Mouse (Mus musculus) lung, adult 2 months (tissue): Measurements from ENCODE around the gene Pheta2. TPM values are rescaled to one million over a fixed set of nuclear protein-coding genes. Genes with fewer than 3 reads are reported as not detected.

ENCODE experiments used
- polyA plus RNA-seq: library from polyadenylated mRNA; depleted of rRNA; stranded (reverse); fragments of >200 nt; gene quantifications from 2 replicates; pipeline ENCODE4 v1.2.3, GENCODE M21; 2012; rRNA removed

Gene Pheta2
- polyA plus RNA-seq, 1 experiment, result 2.4 TPM

Other genes with a start within 250 kb of the Pheta2 start
- 7.9 and 10.9 TPM in 2 replicates for gene Ccdc134, start 211.0 kb upstream of the Pheta2 start, polyA plus RNA-seq
- 261 and 292 TPM in 2 replicates for gene Srebf2, start 191.8 kb upstream of the Pheta2 start, polyA plus RNA-seq
- gene Shisa8, start 126.1 kb upstream of the Pheta2 start, polyA plus RNA-seq, result 0.40 and 1.00 TPM in 2 replicates
- gene Tnfrsf13c, start 114.6 kb upstream of the Pheta2 start, polyA plus RNA-seq, result 4.4 and 4.9 TPM in 2 replicates
- 1.8 and 3.4 TPM in 2 replicates for gene Cenpm, start 94.2 kb upstream of the Pheta2 start, polyA plus RNA-seq
- not detected in 2 replicates for gene 1500009C09Rik, start 86.5 kb upstream of the Pheta2 start, polyA plus RNA-seq
- 3.9 and 4.6 TPM in 2 replicates for gene Sept3, start 64.0 kb upstream of the Pheta2 start, polyA plus RNA-seq
- gene Wbp2nl, start 40.0 kb upstream of the Pheta2 start, polyA plus RNA-seq, result not detected in 2 replicates
- gene Naga, start within 50 bp of the Pheta2 start, polyA plus RNA-seq, result 167 and 189 TPM in 2 replicates
- 189 and 202 TPM in 2 replicates for gene Smdt1, start within 50 bp of the Pheta2 start, polyA plus RNA-seq
- 183 and 193 TPM in 2 replicates for gene Ndufa6, start 15.4 kb downstream of the Pheta2 start, polyA plus RNA-seq
- gene Cyp2d22, start 41.3 kb downstream of the Pheta2 start, polyA plus RNA-seq, result 84.6 and 90.2 TPM in 2 replicates
- gene Cyp2d11, start 55.1 kb downstream of the Pheta2 start, polyA plus RNA-seq, result not detected in 2 replicates
- 0.43 and 0.65 TPM in 2 replicates for gene Cyp2d10, start 68.3 kb downstream of the Pheta2 start, polyA plus RNA-seq
- gene Cyp2d9, start 94.5 kb downstream of the Pheta2 start, polyA plus RNA-seq, result 0.97 and 1.3 TPM in 2 replicates
- gene Cyp2d12, start 216.1 kb downstream of the Pheta2 start, polyA plus RNA-seq, result 0.24 TPM in 1 of 2 replicates, not detected in the other